Mouse (Mus musculus): ENCODE data around the gene Slc7a5.

Slc7a5 gene

GRCm38 (mm10) chr8:121935341-121936294 lies 28.1 kb upstream of the Slc7a5 start:
- peak; percentile 82 for DNase-seq (ENCODE audit: low spot score)

- no peak for DNase-seq (ENCODE audit: low spot score)
Observed at GRCm38 (mm10) chr8:121934923-121935322, 27.4 kb upstream of the Slc7a5 start.

GRCm38 (mm10) chr8:121934506-121934905 lies 27.0 kb upstream of the Slc7a5 start:
- peak; percentile 46 for DNase-seq (ENCODE audit: low spot score)

- DNase-seq (ENCODE audit: low spot score) = no peak
Observed at GRCm38 (mm10) chr8:121932668-121933520, 25.4 kb upstream of the Slc7a5 start.

- no peak for DNase-seq (ENCODE audit: low spot score)
Observed at GRCm38 (mm10) chr8:121932026-121932667, 24.7 kb upstream of the Slc7a5 start.

GRCm38 (mm10) chr8:121931571-121931970 lies 24.1 kb upstream of the Slc7a5 start:
- no peak for DNase-seq (ENCODE audit: low spot score)

- DNase-seq (ENCODE audit: low spot score) = no peak
Observed at GRCm38 (mm10) chr8:121930047-121930446, 22.6 kb upstream of the Slc7a5 start.

GRCm38 (mm10) chr8:121927316-121927715 lies 19.8 kb upstream of the Slc7a5 start:
- DNase-seq (ENCODE audit: low spot score) = peak; percentile 60

GRCm38 (mm10) chr8:121926266-121926665 lies 18.8 kb upstream of the Slc7a5 start:
- no peak for DNase-seq (ENCODE audit: low spot score)

GRCm38 (mm10) chr8:121925624-121926023 lies 18.1 kb upstream of the Slc7a5 start:
- DNase-seq (ENCODE audit: low spot score) = peak; percentile 85

GRCm38 (mm10) chr8:121924681-121925080 lies 17.2 kb upstream of the Slc7a5 start:
- DNase-seq (ENCODE audit: low spot score) = no peak

GRCm38 (mm10) chr8:121922101-121922500 lies 14.6 kb upstream of the Slc7a5 start:
- DNase-seq (ENCODE audit: low spot score) = no peak

GRCm38 (mm10) chr8:121921582-121921981 lies 14.1 kb upstream of the Slc7a5 start:
- DNase-seq (ENCODE audit: low spot score) = no peak

- DNase-seq (ENCODE audit: low spot score) = no peak
Observed at GRCm38 (mm10) chr8:121919731-121920130, 12.2 kb upstream of the Slc7a5 start.

- DNase-seq (ENCODE audit: low spot score) = no peak
Observed at GRCm38 (mm10) chr8:121919158-121919557, 11.7 kb upstream of the Slc7a5 start.

- DNase-seq (ENCODE audit: low spot score) = no peak
Observed at GRCm38 (mm10) chr8:121913378-121913777, 5.9 kb upstream of the Slc7a5 start.

GRCm38 (mm10) chr8:121912831-121913230 lies 5.3 kb upstream of the Slc7a5 start:
- no peak for DNase-seq (ENCODE audit: low spot score)

GRCm38 (mm10) chr8:121911987-121912386 lies 4.5 kb upstream of the Slc7a5 start:
- no peak for DNase-seq (ENCODE audit: low spot score)

GRCm38 (mm10) chr8:121911400-121911799 lies 3.9 kb upstream of the Slc7a5 start:
- DNase-seq (ENCODE audit: low spot score) = no peak

- peak; percentile 87 for DNase-seq (ENCODE audit: low spot score)
Observed at GRCm38 (mm10) chr8:121909663-121910062, 2.2 kb upstream of the Slc7a5 start.

GRCm38 (mm10) chr8:121909148-121909541 lies 1.7 kb upstream of the Slc7a5 start:
- DNase-seq (ENCODE audit: low spot score) = no peak

Measured in layer of hippocampus, adult 11-12 months (tissue).